Mouse (Mus musculus) A20 (cell line): ENCODE data around the gene Pmf1.

Source experiments
- DNase-seq: peaks from one replicate; pipeline ENCODE4 v3.0.0-alpha.2; 2011; ENCODE audit warnings: low read depth, low spot score

The Pmf1 gene

GRCm38 (mm10) chr3:88354396-88355165 lies 55.5 kb downstream of the Pmf1 start:
- DNase-seq, result no peak

DNA sequence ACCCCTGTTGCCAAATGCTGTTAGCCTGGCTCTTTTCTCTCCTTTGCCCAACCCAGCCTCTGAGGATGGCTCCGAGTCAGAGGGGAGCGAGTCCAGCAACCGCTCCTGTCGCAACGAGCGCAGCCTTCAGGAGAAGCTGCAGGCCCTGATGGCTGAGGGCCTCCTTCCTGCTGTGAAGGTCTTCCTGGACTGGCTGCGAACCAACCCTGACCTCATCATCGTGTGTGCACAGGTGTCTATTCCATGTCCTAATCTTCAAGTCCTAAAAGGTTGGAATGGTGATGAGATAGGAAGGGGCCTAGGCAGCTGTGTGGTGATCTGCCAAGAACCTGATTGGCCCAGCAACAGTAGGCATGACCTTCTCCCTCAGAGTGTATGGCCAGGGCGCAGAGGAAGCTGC lies 57.2 kb downstream of the Pmf1 start:
- DNase-seq, result no peak

DNA sequence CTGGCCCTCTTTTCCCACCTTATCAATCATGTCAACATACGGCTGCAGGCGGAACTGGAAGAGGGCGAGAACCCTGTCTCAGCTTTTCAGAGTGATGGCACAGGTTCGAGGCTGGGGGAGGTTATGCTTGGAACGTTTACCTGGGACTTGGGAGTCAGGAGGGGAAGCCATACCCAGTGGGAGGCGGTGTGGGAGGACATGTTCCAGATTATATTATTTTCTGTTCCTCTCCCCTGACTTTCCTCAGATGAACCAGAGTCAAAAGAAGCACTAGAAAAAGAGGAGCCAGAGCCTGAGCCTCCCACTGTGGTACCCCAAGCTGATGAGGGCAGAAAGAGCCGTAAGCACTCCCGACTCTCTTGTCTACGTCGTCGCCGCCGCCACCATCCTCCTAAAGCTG lies 59.4 kb downstream of the Pmf1 start:
- DNase-seq, result no peak
